Mouse (Mus musculus) cerebellum, adult 18-20 months (tissue): ENCODE data around the gene Fam72a.

Experiments used
- DNase-seq, 2 experiments: peaks; one replicate each; pipeline ENCODE4 v3.0.0; 2021

Fam72a gene

GRCm38 (mm10) chr1:131527281-131528080, at the start of gene Fam72a, which contains the start of gene Srgap2:
TSS of gene Fam72a (plus strand) at chr1:131527903.
TSS of gene Srgap2 (minus strand) at chr1:131527352.
- peak; percentile 97 to 98 for DNase-seq

- DNase-seq = no peak
Observed at GRCm38 (mm10) chr1:131478770-131479305, 48.9 kb upstream of the Fam72a start.

GRCm38 (mm10) chr1:131481391-131481790, 46.3 kb upstream of the Fam72a start:
- DNase-seq = no peak

- peak; percentile 34 to 49 for DNase-seq
Observed at GRCm38 (mm10) chr1:131482242-131482641, 45.5 kb upstream of the Fam72a start.

- DNase-seq = no peak
Observed at GRCm38 (mm10) chr1:131486094-131486850, 41.4 kb upstream of the Fam72a start.

- no peak for DNase-seq
Observed at GRCm38 (mm10) chr1:131489312-131489711, 38.4 kb upstream of the Fam72a start.

GRCm38 (mm10) chr1:131491579-131491978, 36.1 kb upstream of the Fam72a start:
- DNase-seq = no peak

- peak; percentile 37 to 58 for DNase-seq
Observed at GRCm38 (mm10) chr1:131492360-131492759, 35.3 kb upstream of the Fam72a start.

- DNase-seq = peak; percentile 39 to 57
Observed at GRCm38 (mm10) chr1:131493966-131494898, 33.5 kb upstream of the Fam72a start.

GRCm38 (mm10) chr1:131498231-131498630, 29.5 kb upstream of the Fam72a start:
- DNase-seq = no peak

- no peak for DNase-seq
Observed at GRCm38 (mm10) chr1:131501681-131502080, 26.0 kb upstream of the Fam72a start.

- DNase-seq = no peak
Observed at GRCm38 (mm10) chr1:131511131-131511530, 16.6 kb upstream of the Fam72a start.

GRCm38 (mm10) chr1:131511661-131512500, 15.8 kb upstream of the Fam72a start:
- no peak for DNase-seq

GRCm38 (mm10) chr1:131513136-131513535, 14.6 kb upstream of the Fam72a start:
- DNase-seq = peak; percentile 56 to 70

GRCm38 (mm10) chr1:131514197-131514596, 13.5 kb upstream of the Fam72a start:
- no peak for DNase-seq

- no peak for DNase-seq
Observed at GRCm38 (mm10) chr1:131516588-131516987, 11.1 kb upstream of the Fam72a start.

- DNase-seq = peak; percentile 36 to 38
Observed at GRCm38 (mm10) chr1:131523794-131524193, 3.9 kb upstream of the Fam72a start.

GRCm38 (mm10) chr1:131525101-131525585, 2.6 kb upstream of the Fam72a start:
- DNase-seq = peak; percentile 40 to 61

- DNase-seq = peak; percentile 43 to 68
Observed at GRCm38 (mm10) chr1:131525586-131526271, 2.0 kb upstream of the Fam72a start.
